Mouse (Mus musculus) telencephalon, adult 2 months (tissue): ENCODE results near the gene Fam19a3.

Experiments
- DNase-seq: peaks from one replicate; pipeline ENCODE4 v3.0.0-alpha.2; 2011; ENCODE audit warnings: low read depth, low spot score

Gene Fam19a3

DNA sequence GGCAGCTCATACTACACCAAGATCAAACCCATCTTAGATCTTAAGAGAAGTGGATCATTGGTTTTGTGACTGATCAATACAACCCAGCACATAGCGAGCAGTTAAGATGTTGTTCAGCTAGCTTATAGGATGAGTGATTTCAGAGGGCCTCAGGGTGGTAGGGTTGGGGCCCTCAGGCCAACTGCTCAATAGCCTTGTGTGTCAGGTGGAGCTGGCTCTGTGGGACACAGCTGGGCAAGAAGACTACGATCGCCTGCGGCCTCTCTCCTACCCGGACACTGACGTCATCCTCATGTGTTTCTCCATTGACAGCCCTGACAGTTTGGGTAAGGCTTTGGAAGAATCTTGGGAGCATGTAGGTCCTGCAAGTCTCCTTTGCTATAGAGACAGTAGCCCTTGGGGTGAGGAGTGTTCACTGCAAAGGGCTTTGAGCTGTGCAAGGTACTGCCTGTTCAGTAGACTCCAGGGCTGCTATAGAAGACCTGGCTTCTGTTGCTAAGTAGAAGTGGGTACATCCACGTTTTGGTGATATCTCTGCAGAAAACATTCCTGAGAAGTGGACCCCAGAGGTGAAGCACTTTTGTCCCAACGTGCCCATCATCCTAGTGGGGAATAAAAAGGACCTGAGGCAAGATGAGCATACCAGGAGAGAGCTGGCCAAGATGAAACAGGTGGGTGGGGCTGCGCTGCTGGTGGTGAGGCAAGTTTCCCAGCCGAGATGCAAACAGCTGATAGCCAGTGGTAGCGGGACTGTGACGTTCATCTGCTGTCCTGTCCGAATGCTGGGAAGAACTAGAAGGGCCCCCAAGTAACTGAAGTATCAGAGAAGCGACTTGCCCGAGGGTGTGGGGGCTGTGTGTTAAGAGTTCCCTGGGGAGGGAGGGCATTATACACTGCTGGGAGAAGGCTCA, 11.0 kb upstream of the Fam19a3 start:
- no peak for DNase-seq

GRCm38 (mm10) chr3:104791671-104792070, 10.0 kb upstream of the Fam19a3 start:
- DNase-seq: no peak

GRCm38 (mm10) chr3:104791017-104791416, 9.4 kb upstream of the Fam19a3 start:
- DNase-seq: no peak

GRCm38 (mm10) chr3:104790401-104790937, 8.8 kb upstream of the Fam19a3 start:
- peak; percentile 52 for DNase-seq

DNA sequence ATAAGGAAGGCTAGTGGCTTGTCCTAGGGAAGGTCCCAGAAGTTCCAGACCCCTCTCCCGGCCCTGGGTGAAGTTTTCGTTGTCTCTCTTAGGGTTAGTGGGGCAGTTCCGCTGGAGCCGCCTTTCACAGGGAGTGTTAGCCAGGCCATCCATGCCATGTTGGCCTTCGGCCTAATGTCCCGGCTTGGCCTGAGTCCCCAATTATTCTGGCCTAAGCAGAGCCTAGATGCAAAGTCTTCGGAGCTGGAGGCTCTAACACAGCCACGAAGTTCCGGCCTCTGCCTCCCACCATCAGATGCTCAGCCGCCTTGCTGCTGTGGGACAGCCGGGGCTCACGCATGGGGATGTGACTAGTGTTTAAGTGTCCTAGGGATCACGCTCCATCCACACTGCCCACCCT, 8.2 kb upstream of the Fam19a3 start:
- DNase-seq: no peak

GRCm38 (mm10) chr3:104789312-104789605, 7.6 kb upstream of the Fam19a3 start:
- DNase-seq: no peak

DNA sequence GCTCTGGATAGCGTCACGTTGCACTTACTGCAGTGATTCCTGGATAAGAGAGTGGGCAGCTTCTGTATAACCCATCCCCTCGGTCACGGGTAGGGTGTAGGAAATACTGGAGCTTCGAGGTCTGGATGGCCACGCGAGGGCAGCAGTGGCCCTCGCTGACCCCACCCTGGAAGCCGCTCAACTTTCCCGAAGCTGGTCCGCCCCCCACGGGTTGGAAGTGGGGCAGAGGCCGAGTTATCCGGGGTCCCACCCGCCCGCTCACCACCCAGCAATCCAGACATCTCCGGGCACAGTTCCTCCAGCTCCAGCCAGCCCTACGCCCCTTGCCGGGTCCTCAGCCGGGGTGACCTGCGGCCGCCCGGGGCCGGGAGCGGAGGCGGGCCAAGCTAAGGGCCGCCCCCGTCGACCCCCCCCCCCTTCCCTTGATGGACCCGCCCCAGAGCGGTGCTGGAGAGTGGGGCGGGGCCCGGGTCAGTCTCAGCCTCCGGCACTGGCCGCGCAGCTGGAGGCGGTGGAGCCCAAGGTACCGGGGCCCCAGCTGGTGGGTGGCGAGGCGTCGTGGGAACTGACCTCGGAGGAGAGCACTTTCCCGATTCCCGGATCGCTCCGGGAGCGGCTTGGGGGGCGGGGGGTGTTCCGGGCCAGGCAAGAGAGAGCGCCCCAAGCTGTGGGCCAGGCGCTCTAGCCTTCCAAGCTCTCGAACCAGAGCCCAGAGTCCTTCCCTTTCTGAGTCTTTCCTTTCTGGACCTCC, 7.1 kb upstream of the Fam19a3 start:
- no peak for DNase-seq

DNA sequence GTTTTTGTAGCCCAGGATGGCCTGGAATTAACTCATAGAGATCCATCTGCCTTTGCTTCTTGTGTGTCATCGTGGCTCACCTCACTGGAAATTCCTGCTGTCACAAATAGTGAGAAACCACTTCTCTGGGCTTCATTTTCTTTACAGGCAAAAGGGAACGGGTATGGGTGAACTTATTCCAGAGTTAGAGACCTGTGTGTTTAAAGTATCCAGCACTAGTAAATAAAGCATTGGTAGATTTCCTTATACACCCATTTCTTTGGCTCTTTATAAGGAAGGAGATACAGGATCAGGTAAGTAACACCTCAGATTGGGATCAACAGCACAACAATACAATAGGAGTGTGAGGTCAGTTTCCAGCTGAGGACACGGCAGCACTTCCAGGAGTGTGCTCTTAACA, 6.4 kb upstream of the Fam19a3 start, which contains the start of gene Rhoc:
TSS of gene Rhoc (plus strand) at position 301 of the 400 bp plus-strand sequence.
- no peak for DNase-seq

DNA sequence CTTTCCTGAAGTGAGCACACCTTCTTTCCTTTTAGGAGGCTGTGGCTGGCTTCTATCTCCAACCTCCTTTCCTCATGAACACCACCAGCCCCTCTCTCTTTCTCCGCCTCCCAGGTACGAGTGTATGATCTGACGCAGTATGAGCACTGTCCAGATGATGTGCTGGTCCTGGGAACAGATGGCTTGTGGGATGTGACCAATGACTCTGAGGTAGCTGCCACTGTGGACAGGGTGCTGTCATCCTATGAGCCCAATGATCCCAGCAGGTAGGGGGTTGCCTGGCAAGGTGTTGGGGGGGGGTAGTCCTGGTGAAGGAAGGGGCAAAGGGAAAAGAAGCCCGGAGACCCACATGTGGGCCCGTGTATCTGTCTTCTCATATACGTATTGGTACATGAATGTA, 3.6 kb upstream of the Fam19a3 start:
- no peak for DNase-seq

DNA sequence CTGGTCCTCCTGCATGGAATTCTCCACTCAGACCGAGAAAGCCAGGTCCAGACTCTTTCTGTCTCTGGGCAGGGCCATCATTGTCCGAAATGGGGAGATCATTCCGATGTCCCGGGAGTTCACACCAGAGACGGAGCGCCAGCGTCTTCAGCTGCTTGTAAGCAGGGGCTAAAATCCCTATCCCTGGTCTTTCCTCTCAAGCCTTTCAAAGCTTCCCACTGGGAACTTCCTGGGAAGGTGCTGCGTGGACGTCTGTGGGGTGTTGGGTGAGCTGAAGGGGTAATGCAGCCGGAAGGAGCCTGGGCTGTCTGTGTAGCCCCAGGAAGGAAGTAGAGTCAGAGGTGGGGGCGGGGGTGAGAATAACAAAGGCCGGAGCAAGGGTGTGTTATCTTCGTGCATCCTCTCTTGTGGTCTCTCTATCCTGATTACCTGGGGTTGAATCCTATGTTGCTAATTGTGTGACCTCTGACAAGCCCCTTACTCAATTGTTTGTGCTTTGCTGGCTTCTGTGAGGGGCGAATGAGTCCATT, 2.4 kb upstream of the Fam19a3 start:
- DNase-seq: no peak

DNA sequence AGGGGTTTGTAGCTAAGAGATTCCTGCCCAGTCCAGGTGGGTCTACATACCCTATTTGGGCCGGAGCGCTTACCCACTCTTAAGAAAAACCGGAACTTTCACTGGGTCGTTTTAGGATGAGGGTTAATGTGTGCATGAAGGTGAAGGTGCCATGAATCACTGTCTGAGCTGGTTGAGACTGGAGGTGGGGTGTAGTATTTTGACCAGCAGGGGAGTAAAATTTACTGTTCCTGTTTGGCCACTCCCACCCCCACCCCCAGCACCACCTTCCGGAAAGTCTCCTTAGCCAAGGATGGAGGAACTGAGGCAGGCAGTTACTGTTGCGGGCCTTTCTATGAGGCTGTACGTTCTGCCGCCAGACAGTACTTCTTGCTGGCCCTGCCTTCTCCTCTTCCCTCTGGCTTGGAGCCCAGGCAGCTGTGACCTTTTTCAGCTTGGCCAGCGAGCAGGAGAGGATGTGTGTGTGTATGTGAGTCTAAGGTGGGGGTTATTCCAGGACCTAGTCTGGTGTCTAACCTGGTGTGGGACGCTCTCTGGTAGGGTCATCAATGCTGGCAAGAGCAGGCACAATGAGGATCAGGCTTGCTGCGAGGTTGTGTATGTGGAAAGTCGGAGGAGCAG, 531 bp upstream of the Fam19a3 start:
- no peak for DNase-seq

- no peak for DNase-seq
These were observed 849 bp downstream of the Fam19a3 start, which contains the start of gene Ppm1j for GRCm38 (mm10) chr3:104780561-104781420. TSS of gene Ppm1j (plus strand) at chr3:104781056.

DNA sequence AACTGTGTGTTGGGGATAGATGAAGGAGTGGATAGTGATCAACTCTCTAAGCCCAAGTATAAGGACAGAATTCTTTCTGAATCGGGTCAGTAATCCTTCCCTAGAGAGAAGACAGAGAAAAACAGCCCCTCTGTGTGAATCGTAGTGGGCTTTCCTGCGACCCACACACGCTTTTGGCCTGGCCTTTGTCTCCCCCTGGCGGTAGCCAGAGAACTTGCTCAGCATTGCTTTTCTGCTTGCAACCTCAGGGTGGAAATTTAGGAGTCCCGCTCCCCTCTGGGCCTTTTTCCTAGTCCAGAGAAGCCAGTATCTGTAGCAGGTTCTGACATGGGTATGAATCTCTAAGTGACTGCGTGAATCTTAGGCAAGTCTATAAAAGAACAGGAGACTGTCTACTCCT, 1.7 kb downstream of the Fam19a3 start:
- no peak for DNase-seq

- no peak for DNase-seq
These were observed 4.3 kb downstream of the Fam19a3 start for GRCm38 (mm10) chr3:104777342-104777741.

DNA sequence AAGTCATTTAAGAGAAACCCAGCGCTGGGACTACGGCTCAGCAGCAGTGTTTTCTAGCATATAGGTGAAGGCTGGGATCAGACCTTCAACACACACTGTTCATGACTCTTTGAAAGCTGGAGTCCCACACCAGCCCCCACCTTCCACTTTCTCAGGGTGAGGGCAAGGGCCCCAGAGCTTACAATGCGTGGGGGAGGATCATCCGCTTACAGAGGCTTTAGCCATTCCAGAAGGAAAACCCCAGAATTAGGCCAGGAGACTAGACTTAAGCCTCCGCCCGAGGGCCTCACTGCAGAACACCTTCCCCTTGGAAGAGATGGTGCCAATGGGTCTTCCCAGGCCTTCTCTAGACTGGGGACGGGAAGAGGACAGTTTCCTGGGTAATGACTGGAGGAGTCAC, 8.3 kb downstream of the Fam19a3 start:
- DNase-seq: no peak

DNA sequence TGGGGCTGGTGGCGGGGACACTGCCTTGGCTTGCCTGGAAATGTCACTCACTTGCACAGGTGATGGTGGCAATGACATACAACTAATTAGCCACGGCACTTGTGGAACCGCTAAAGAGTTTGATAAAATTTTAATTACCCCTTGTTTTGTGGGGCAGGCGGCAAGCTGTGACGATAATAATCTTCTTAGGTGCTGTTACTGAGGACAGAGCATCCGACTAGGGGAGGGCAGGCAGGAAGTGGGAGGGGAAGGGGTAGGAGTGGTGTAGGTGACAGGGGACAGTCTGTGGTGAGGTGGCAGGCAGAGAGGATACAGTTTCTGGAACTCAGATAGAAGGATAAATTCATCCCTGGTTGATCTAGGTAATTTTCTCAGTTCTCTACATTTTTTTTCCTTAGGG, 10.2 kb downstream of the Fam19a3 start:
- DNase-seq: no peak

- no peak for DNase-seq
These were observed 10.7 kb downstream of the Fam19a3 start for GRCm38 (mm10) chr3:104770918-104771317.

GRCm38 (mm10) chr3:104770035-104770434, 11.6 kb downstream of the Fam19a3 start:
- DNase-seq: no peak

- no peak for DNase-seq
These were observed 12.5 kb downstream of the Fam19a3 start for GRCm38 (mm10) chr3:104769135-104769534.

DNA sequence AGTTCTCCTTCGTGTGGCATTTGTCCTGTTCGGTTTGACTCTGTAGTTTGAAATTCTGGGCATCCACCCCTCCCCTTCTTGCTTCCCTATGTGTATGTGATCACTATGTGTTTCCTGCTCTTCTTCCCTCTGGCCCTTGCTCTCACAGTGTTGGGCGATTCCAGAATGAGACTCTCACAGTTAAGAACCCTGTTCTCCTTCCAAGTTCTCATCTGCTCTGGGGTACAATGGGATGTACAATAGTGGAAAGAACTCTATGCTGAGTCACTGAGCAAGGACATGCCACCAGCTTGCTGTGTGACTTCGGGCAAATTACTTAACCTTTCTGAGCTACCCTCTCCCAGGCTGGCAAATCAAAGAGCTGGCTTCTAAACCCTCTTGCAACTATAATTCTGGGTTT, 13.9 kb downstream of the Fam19a3 start:
- DNase-seq: no peak

DNA sequence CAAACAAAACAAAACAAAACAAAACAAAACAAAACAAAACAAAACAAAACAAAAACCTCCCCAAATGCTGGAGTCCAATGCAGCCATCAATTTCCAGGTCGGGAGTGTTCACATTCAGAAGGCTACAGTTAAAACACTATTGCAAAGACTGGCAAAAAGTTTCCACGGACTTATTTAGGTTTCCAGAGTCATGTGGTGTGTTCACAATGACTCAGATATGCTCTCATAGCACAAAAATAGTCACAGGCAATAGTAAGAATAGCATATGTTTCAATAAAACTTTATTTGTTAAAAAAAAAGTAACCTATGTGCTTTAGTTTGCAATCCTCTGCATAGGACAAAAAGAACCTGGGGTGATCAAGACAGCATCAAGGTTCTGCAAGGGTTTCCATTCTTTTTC, 14.5 kb downstream of the Fam19a3 start:
- no peak for DNase-seq
